Mouse (Mus musculus) liver, embryonic 11.5 days (tissue): ENCODE results near the gene Rnf207. TPM values are rescaled to one million over a fixed set of nuclear protein-coding genes. Genes with fewer than 3 reads are reported as not detected.

Source experiments
- ATAC-seq: fragments of 200-750 bp; cut with Nextera tagmentation; replicated peaks from 2 replicates; pipeline ENCODE4 v1.8.0; 2017; ENCODE audit warnings: moderate number of reproducible peaks, mild to moderate bottlenecking, moderate TSS enrichment, moderate library complexity; ENCODE audit not compliant: low FRiP score
- DNase-seq: peaks from one replicate; pipeline ENCODE4 v3.0.0-alpha.2; 2017; ENCODE audit warnings: low spot score
- H3K27ac ChIP-seq: fragments of 300-500 bp; sonication (generic); 2 replicates; pipeline ENCODE4 v1.5.1; 2014; ENCODE audit warnings: mild to moderate bottlenecking, low read depth, low read length, control low read depth
- H3K27me3 ChIP-seq: fragments of 300-500 bp; sonication (generic); replicated peaks from 2 replicates; pipeline ENCODE4 v1.6.1; 2014; ENCODE audit warnings: low read length, mixed read lengths; ENCODE audit not compliant: control insufficient read depth, insufficient read depth
- H3K36me3 ChIP-seq: fragments of 300-500 bp; sonication (generic); 2 replicates; pipeline ENCODE4 v1.6.1; 2014; ENCODE audit warnings: mild to moderate bottlenecking, low read length, moderate library complexity, mixed read lengths; ENCODE audit not compliant: control insufficient read depth, insufficient read depth
- H3K4me1 ChIP-seq: fragments of 300-500 bp; sonication (generic); replicated peaks from 2 replicates; pipeline ENCODE4 v1.6.1; 2014; ENCODE audit warnings: low read length, mixed read lengths; ENCODE audit not compliant: control insufficient read depth, insufficient read depth
- H3K4me2 ChIP-seq: fragments of 300-500 bp; sonication (generic); 2 replicates; pipeline ENCODE4 v1.6.1; 2014; ENCODE audit warnings: mild to moderate bottlenecking, control low read depth, moderate library complexity
- H3K4me3 ChIP-seq: fragments of 300-500 bp; sonication (generic); 2 replicates; pipeline ENCODE4 v1.5.1; 2014; ENCODE audit warnings: low read depth, low read length, control low read depth
- H3K9ac ChIP-seq: fragments of 300-500 bp; sonication (generic); 2 replicates; pipeline ENCODE4 v1.6.1; 2014; ENCODE audit warnings: low read depth, low read length, control low read depth
- H3K9me3 ChIP-seq: fragments of 300-500 bp; sonication (generic); 2 replicates; pipeline ENCODE4 v1.6.1; 2016; ENCODE audit warnings: low read length, inconsistent platforms, mixed read lengths; ENCODE audit not compliant: control insufficient read depth
- WGBS: fragments of 180-500 bp; shearing (Covaris S2); extraction: QIAGEN DNeasy Blood & Tissue Kit; methylation state at CpG from one replicate; pipeline ENCODE4 v1.1.7; 2014; 5-methylcytosine and 5-hydroxymethylcytosine counted together
- polyA plus RNA-seq: library from polyadenylated mRNA; unstranded; fragments of >200 nt; fragmentation: Nextera tagmentation; extraction: Ambion mirVana; gene quantifications from 2 replicates; pipeline ENCODE4 v1.2.1, GENCODE M21; 2014

The Rnf207 gene
- polyA plus RNA-seq, 1 experiment from 2014 or later: 0.97 TPM

GRCm38 (mm10) chr4:152350722-152351421 is 32.1 kb upstream of the Rnf207 start:
- ATAC-seq (no peak), DNase-seq (no peak)
- H3K27me3 ChIP-seq: peaks cover 38% of the 10 kb centered on the region
- H3K4me2 ChIP-seq: no peak overlapping the region
- no peaks in the 10 kb centered on the region for H3K36me3 ChIP-seq
- no peak overlapping the region for H3K27ac ChIP-seq
- H3K4me3 ChIP-seq: no peak overlapping the region
- H3K4me1 ChIP-seq: no peaks in the 10 kb centered on the region; the same call in none of the 2 replicates
- H3K9me3 ChIP-seq: no peaks in the 10 kb centered on the region
- 27% methylated on average over 8 of the region's 8 CpGs for WGBS
- H3K9ac ChIP-seq: no peak overlapping the region

DNA sequence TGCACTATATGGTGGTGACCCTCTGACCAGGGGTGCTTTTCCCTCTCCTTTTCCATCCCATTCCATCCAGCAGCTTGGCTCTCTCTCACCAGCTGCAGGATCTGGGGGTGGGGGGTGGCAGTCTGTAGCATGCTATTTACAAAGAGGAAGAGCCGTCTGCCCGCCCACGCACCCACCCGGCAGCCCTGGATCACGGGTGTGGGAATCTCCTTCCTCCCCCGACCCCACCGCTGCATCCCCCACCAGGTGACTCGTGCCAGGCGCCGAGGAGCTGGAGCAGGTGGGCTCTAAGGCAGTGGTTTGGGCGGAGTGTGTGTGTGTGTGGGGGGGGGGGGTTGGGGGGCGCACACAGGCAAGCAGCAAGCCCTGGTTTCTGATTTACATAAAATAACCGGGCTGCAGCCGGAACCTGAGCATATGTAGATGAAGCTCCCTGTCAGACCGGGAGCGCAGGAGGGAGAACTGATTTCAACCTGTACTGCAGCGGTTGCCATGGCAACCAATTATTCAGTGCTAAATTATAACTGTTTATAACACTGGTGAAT is 31.1 kb upstream of the Rnf207 start:
- Histone ChIP-seq H3K36me3 (no peaks in the 10 kb centered on the region), H3K9me3 (no peaks in the 10 kb centered on the region), H3K4me3 (no peak overlapping the region), H3K27ac (no peak overlapping the region), H3K4me1 (peaks cover 8% of the 10 kb centered on the region), H3K27me3 (peaks cover 38% of the 10 kb centered on the region), H3K9ac (no peak overlapping the region), H3K4me2 (no peak overlapping the region)
- DNase-seq (no peak), ATAC-seq (no peak)
- 9% methylated on average over 17 of the region's 17 CpGs for WGBS

GRCm38 (mm10) chr4:152345120-152345889 is 26.5 kb upstream of the Rnf207 start:
- no peak overlapping the region for H3K9ac ChIP-seq
- no peak for DNase-seq

DNA sequence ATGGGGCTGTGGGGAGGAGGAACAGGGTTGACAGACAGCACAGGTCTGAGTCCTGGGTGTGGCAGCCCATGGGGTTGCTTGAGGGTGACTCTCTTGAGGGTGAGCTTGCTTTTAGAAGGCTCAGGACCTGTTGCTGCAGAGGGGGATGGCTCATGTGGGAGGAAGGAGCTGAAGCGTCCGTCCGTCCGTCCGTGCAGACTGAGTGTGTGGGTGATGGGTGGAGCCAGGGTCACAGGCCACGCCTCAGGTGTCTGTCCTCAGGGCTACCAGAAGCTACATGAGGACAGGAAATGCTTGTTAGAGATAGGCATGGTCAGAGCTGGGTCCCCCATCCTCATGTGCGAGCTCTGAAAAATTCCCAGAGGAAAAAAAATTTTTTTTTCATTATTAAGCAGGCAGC is 25.9 kb upstream of the Rnf207 start:
- H3K9me3 ChIP-seq: no peaks in the 10 kb centered on the region
- no peaks in the 10 kb centered on the region for H3K36me3 ChIP-seq
- WGBS: 38% methylated on average over 7 of the region's 7 CpGs
- no peak overlapping the region for H3K4me3 ChIP-seq
- H3K27me3 ChIP-seq: peaks cover 33% of the 10 kb centered on the region
- ATAC-seq (no peak), DNase-seq (no peak)
- H3K27ac ChIP-seq: no peak overlapping the region
- no peak overlapping the region for H3K9ac ChIP-seq
- no peak overlapping the region for H3K4me2 ChIP-seq
- H3K4me1 ChIP-seq: peaks cover 17% of the 10 kb centered on the region

More at GRCm38 (mm10) chr4:152345120-152345889, 26.5 kb upstream of the Rnf207 start:
- Histone ChIP-seq H3K9me3 (no peaks in the 10 kb centered on the region), H3K36me3 (no peaks in the 10 kb centered on the region), H3K4me2 (no peak overlapping the region), H3K27ac (no peak overlapping the region), H3K4me1 (peaks cover 17% of the 10 kb centered on the region), H3K4me3 (no peak overlapping the region), H3K27me3 (peaks cover 33% of the 10 kb centered on the region)
- peak; percentile 60 for ATAC-seq
- WGBS: 43% methylated on average over 7 of the region's 7 CpGs

- Histone ChIP-seq H3K36me3 (no peaks in the 10 kb centered on the region), H3K4me3 (no peak overlapping the region), H3K4me1 (peaks cover 20% of the 10 kb centered on the region), H3K9ac (no peak overlapping the region), H3K27ac (no peak overlapping the region), H3K4me2 (no peak overlapping the region), H3K9me3 (no peaks in the 10 kb centered on the region), H3K27me3 (peaks cover 34% of the 10 kb centered on the region)
- ATAC-seq (no peak), DNase-seq (no peak)
- 6% methylated on average over 5 of the region's 5 CpGs for WGBS
These were observed 24.5 kb upstream of the Rnf207 start for GRCm38 (mm10) chr4:152343296-152343695.

- DNase-seq (no peak), ATAC-seq (peak; percentile 30; the same call in 1 of the 2 replicates)
- Histone ChIP-seq H3K9ac (no peak overlapping the region), H3K27me3 (peaks cover 48% of the 10 kb centered on the region), H3K4me3 (no peak overlapping the region), H3K4me1 (peaks cover 20% of the 10 kb centered on the region), H3K4me2 (no peak overlapping the region), H3K9me3 (no peaks in the 10 kb centered on the region), H3K36me3 (no peaks in the 10 kb centered on the region), H3K27ac (no peak overlapping the region)
- WGBS: 34% methylated on average over 15 of the region's 15 CpGs
These were observed 21.9 kb upstream of the Rnf207 start for GRCm38 (mm10) chr4:152340584-152341284.

GRCm38 (mm10) chr4:152339293-152339790 is 20.5 kb upstream of the Rnf207 start:
- peaks cover 8% of the 10 kb centered on the region for H3K36me3 ChIP-seq
- peaks cover 48% of the 10 kb centered on the region for H3K27me3 ChIP-seq
- no peaks in the 10 kb centered on the region for H3K9me3 ChIP-seq
- H3K27ac ChIP-seq: no peak overlapping the region
- H3K4me1 ChIP-seq: peaks cover 7% of the 10 kb centered on the region
- ATAC-seq (no peak), DNase-seq (no peak)
- peak overlapping the region; percentile 52 for H3K4me3 ChIP-seq
- 5% methylated on average over 25 of the region's 26 CpGs for WGBS
- no peak overlapping the region for H3K9ac ChIP-seq
- H3K4me2 ChIP-seq: peak overlapping the region; percentile 78
